Mouse (Mus musculus) adrenal gland (tissue): ENCODE results near the gene Dmwd.

ENCODE experiments used
- microRNA-seq, 2 experiments: library from miRNA; unstranded; fragments of <30 nt; microRNA quantifications; one replicate each; pipeline ENCODE4; 2019

The Dmwd gene

Small RNA genes within 50 kb of the gene (microRNA-seq; reads per million reads assigned to microRNA genes)
- 1.1 to 2.0 reads per million in 2 experiments for gene Mir3100
